Comparison of ENCODE assay signal across 8 mouse cellular contexts in the genomic region with DNA sequence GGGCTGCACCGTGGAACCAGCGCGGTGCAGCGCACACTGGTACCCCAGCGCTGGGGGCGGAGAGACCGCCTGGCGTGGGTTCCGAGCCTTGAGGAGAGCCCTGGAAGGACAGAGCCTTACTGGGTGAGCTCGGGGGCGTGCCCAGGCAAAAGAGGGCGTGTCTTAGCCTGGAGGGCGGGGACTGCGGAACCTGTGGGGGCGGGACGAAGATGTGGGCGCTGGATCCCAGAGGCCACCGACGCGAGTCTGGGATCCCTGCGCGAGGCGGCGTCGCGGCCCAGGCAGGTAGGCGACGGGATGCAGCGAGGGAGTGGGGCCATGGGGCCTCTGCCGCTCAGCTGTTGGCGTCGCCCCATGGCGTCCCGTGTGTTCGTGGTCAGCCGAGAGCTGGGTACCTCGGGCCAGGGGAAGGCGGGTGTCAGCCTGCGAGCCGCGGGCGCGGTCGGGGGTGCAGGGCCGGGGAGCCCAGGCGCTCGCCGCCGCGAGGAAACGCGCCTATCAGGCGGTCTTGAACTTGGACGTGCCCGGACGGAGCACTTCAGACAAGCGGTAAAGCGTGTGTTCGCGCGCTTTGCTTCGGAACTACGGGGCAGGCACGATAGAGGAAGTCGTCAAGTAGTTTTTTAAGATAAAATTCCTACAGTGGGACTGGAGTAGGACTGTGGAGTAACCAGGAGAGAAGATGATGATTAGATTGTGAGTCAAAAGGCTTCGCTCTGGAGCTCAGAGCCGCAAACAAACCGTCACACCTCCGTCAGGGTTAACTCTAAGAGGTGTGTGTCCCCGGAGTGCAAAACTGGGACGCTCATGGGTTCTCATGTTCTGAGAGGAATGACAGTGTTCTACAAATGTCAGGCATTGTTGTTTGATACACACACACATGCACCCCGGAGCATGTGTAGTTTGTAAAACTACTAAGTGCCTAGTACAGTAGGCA. TPM values are rescaled to one million over a fixed set of nuclear protein-coding genes. Genes with fewer than 3 reads are reported as not detected.
DNase-seq lines count a peak whose midpoint lies in the region; ATAC-seq and TF ChIP-seq lines count a peak whose summit lies in the region.

A gene (plus strand): TSS at position 151 of the 937 bp plus-strand sequence.

- peak; percentile 88 for DNase-seq in A20 (ENCODE audit: low read depth, low spot score)
- DNase-seq in heart, adult 8-10 months (ENCODE audit: low spot score), result peak; percentile 93
- peak; percentile 89 to 94 for DNase-seq in kidney, adult 8-10 months
- peak; percentile 79 for DNase-seq in midbrain, embryonic 14.5 days
- DNase-seq in spleen, adult 12 weeks (ENCODE audit: low spot score), result peak; percentile 97

- no peaks in the 10 kb centered on the region for H3K27me3 ChIP-seq in embryonic facial prominence, embryonic 15.5 days
- H3K27me3 ChIP-seq in limb, embryonic 12.5 days, result no peaks in the 10 kb centered on the region; the same call in 1 of the 2 replicates
- H3K27me3 ChIP-seq in midbrain, embryonic 14.5 days (ENCODE audit: control insufficient read depth, insufficient read depth, low read length), result peaks cover 17% of the 10 kb centered on the region

- no peaks in the 10 kb centered on the region for H3K36me3 ChIP-seq in embryonic facial prominence, embryonic 15.5 days
- no peaks in the 10 kb centered on the region for H3K36me3 ChIP-seq in limb, embryonic 12.5 days
- H3K36me3 ChIP-seq in midbrain, embryonic 14.5 days (ENCODE audit: control insufficient read depth, insufficient read depth, low read length), result no peaks in the 10 kb centered on the region

- WGBS in bone marrow, adult 2 months, result under 1% methylated on average over 72 of the region's 72 CpGs
- under 1% methylated on average over 72 of the region's 72 CpGs for WGBS in embryonic facial prominence, embryonic 15.5 days
- 1% methylated on average over 72 of the region's 72 CpGs for WGBS in limb, embryonic 12.5 days
- 2% methylated on average over 72 of the region's 72 CpGs for WGBS in midbrain, embryonic 14.5 days

- TF ChIP-seq CTCF in bone marrow, adult 2 months (IDR thresholded peaks at IDR 0.05; ENCODE audit: control insufficient read depth, insufficient read depth, low read length), result no peak

- peak within 1 kb of the TSS; percentile 81 for H3K4me2 ChIP-seq in embryonic facial prominence, embryonic 15.5 days (replicated peaks)
- H3K4me2 ChIP-seq in limb, embryonic 12.5 days, result peak within 1 kb of the TSS; percentile 72
- H3K4me2 ChIP-seq in midbrain, embryonic 14.5 days (ENCODE audit: low read length), result peak within 1 kb of the TSS; percentile 75

- H3K9me3 ChIP-seq in embryonic facial prominence, embryonic 15.5 days (replicated peaks), result no peaks in the 10 kb centered on the region
- H3K9me3 ChIP-seq in limb, embryonic 12.5 days, result no peaks in the 10 kb centered on the region
- H3K9me3 ChIP-seq in midbrain, embryonic 14.5 days (ENCODE audit: control insufficient read depth, low read length), result no peaks in the 10 kb centered on the region

- peak; percentile 95 for ATAC-seq in embryonic facial prominence, embryonic 15.5 days (ENCODE audit: insufficient number of reproducible peaks, low FRiP score, low TSS enrichment, low read depth)
- ATAC-seq in limb, embryonic 12.5 days (ENCODE audit: insufficient number of reproducible peaks, insufficient read depth, low FRiP score, low TSS enrichment, low read depth), result peak; percentile 96
- ATAC-seq in midbrain, embryonic 14.5 days (ENCODE audit: low FRiP score, low TSS enrichment), result peak; percentile 92

- peak within 1 kb of the TSS; percentile 52; the same call in 1 of the 2 replicates for H3K27ac ChIP-seq in bone marrow, adult 2 months (ENCODE audit: control insufficient read depth, insufficient read depth, low read depth, low read length, poor library complexity)
- H3K27ac ChIP-seq in embryonic facial prominence, embryonic 15.5 days (replicated peaks), result peak within 1 kb of the TSS; percentile 91
- peak within 1 kb of the TSS; percentile 78 for H3K27ac ChIP-seq in limb, embryonic 12.5 days
- H3K27ac ChIP-seq in midbrain, embryonic 14.5 days (replicated peaks; ENCODE audit: low read depth, low read length), result no peak within 1 kb of the TSS

- H3K9ac ChIP-seq in embryonic facial prominence, embryonic 15.5 days, result peak within 1 kb of the TSS; percentile 64
- peak within 1 kb of the TSS; percentile 75 for H3K9ac ChIP-seq in limb, embryonic 12.5 days (replicated peaks)
- peak within 1 kb of the TSS; percentile 39 for H3K9ac ChIP-seq in midbrain, embryonic 14.5 days (replicated peaks; ENCODE audit: low read length)

- H3K4me3 ChIP-seq in bone marrow, adult 2 months (replicated peaks; ENCODE audit: control insufficient read depth, low read depth, low read length), result peak within 1 kb of the TSS; percentile 79
- peak within 1 kb of the TSS; percentile 71 for H3K4me3 ChIP-seq in embryonic facial prominence, embryonic 15.5 days (replicated peaks)
- peak within 1 kb of the TSS; percentile 73 for H3K4me3 ChIP-seq in limb, embryonic 12.5 days (replicated peaks)
- H3K4me3 ChIP-seq in midbrain, embryonic 14.5 days (replicated peaks; ENCODE audit: low read depth, low read length), result peak within 1 kb of the TSS; percentile 43

- TF ChIP-seq POLR2A in bone marrow, adult 2 months (IDR thresholded peaks at IDR 0.05; ENCODE audit: borderline replicate concordance, control insufficient read depth, low read depth, low read length), result peak; percentile 68; the same call in 1 of the 2 replicates

- H3K4me1 ChIP-seq in bone marrow, adult 2 months (ENCODE audit: control insufficient read depth, insufficient read depth, low read length), result no peaks in the 10 kb centered on the region; the same call in 1 of the 2 replicates
- H3K4me1 ChIP-seq in embryonic facial prominence, embryonic 15.5 days, result peaks cover 11% of the 10 kb centered on the region
- peaks cover 4% of the 10 kb centered on the region; the same call in 1 of the 2 replicates for H3K4me1 ChIP-seq in limb, embryonic 12.5 days (replicated peaks)
- H3K4me1 ChIP-seq in midbrain, embryonic 14.5 days (ENCODE audit: control insufficient read depth, insufficient read depth, low read length), result peaks cover 4% of the 10 kb centered on the region; the same call in 1 of the 2 replicates

RNA-seq across cellular contexts. Expression of the gene that starts here (rescaled TPM):
- 10.2 and 12.8 TPM in 2 replicates for polyA plus RNA-seq in bone marrow, adult 2 months (2011; ENCODE audit: insufficient read depth, insufficient read length, low replicate concordance, missing spikeins)
- polyA plus RNA-seq in embryonic facial prominence, embryonic 15.5 days (2015; fragmentation: Nextera tagmentation; extraction: Ambion mirVana), result 13.6 and 15.1 TPM in 2 replicates
- total RNA-seq in heart, adult 8-10 months (2022), result 1 to 10 TPM; 1.5 to 1.8 (median 1.7) TPM
- polyA plus RNA-seq in limb, embryonic 12.5 days (2016; fragmentation: Nextera tagmentation; extraction: Ambion mirVana), result 7.2 and 7.8 TPM in 2 replicates
- polyA plus RNA-seq in midbrain, embryonic 14.5 days (2014; fragmentation: Nextera tagmentation; extraction: Ambion mirVana), result 0.84 and 0.97 TPM in 2 replicates

Comparison
In these comparisons a context has a peak if more than half of its experiments do, and no peak if none do; other contexts are left out.
1. Peak in DNase-seq, ATAC-seq, H3K4me3 ChIP-seq, H3K9ac ChIP-seq and H3K4me2 ChIP-seq in midbrain, embryonic 14.5 days; RNA of the gene not detected or under 1 TPM.